Mouse (Mus musculus) E14TG2a.4 (cell line): ENCODE data around the gene Crebl2.

Source experiments
- CTCF ChIP-seq: conservative IDR thresholded peaks from 2 replicates; pipeline ENCODE4 v1.5.1; 2014; ENCODE audit warnings: low read length
- NANOG ChIP-seq: IDR thresholded peaks from 2 replicates; pipeline ENCODE4 v1.6.1; 2014; ENCODE audit warnings: borderline replicate concordance, low read length, mixed read lengths
- POU5F1 ChIP-seq: IDR thresholded peaks from 2 replicates; pipeline ENCODE4 v1.6.1; 2014; ENCODE audit warnings: low read length, borderline replicate concordance

- TF ChIP-seq NANOG (no peak), CTCF (no peak), POU5F1 (no peak)
These were observed 16.4 kb downstream of the Crebl2 start for GRCm38 (mm10) chr6:134846308-134846707.
